Mouse (Mus musculus) Patski (cell line): ENCODE results near the gene Vamp3. TPM values are rescaled to one million over a fixed set of nuclear protein-coding genes. Genes with fewer than 3 reads are reported as not detected.

Experiments
- ATAC-seq: fragments of 100-300 bp; one replicate; pipeline ENCODE4 v1.8.0; 2021
- CTCF ChIA-PET: fragments of 350-600 bp; sonication (Branson Sonifier 250); formaldehyde crosslinking; loops from one replicate; lab custom pipeline; 2022; ENCODE audit warnings: inconsistent platforms; lab: Charles Lee
- POLR2A ChIA-PET: fragments of 350-600 bp; sonication (Branson Sonifier 250); formaldehyde crosslinking; loops from one replicate; lab custom pipeline; 2022; ENCODE audit warnings: antibody characterized with exemption, inconsistent platforms; lab: Charles Lee
- DNase-seq: peaks from one replicate; pipeline ENCODE4 v3.0.0-alpha.2; 2011; ENCODE audit warnings: low read depth, low spot score
- H3K27me3 ChIP-seq: fragments of 371-371 bp; one replicate; pipeline ENCODE4 v1.5.1; 2021
- CTCF ChIP-seq: fragments of 100-300 bp; IDR thresholded peaks from one replicate; pipeline ENCODE4 v1.5.1; 2021
- in situ Hi-C: fragments of 300-500 bp; cut with MboI; formaldehyde crosslinking; loops from 3 replicates; pipeline ENCODE4 v1.11.1; 2018; ENCODE audit warnings: low pct_unique_long_range_greater_than_20kb, mixed read lengths
- polyA plus RNA-seq: library from polyadenylated mRNA; unstranded; gene quantifications from one replicate; pipeline ENCODE4 v1.2.3, GENCODE M21; 2021

Vamp3 gene
- polyA plus RNA-seq, 1 experiment from 2014 or later: 39.6 TPM

GRCm38 (mm10) chr4:151006945-151007344, 50.8 kb downstream of the Vamp3 start:
- in situ Hi-C loops: no loop called here
- TF ChIP-seq CTCF: no peak
- no peaks in the 10 kb centered on the region for H3K27me3 ChIP-seq
- no peak for DNase-seq
- ChIA-PET POLR2A (no interaction called here), CTCF (interaction anchor here (0.8 to 1.0 kb wide), 3 partner anchors 20 to 39 kb away, joined by 3 to 4 read pairs (median 3); no protein-coding TSS in a partner anchor)
- no peak for ATAC-seq

- H3K27me3 ChIP-seq: no peaks in the 10 kb centered on the region
- in situ Hi-C loops: no loop called here
- POLR2A ChIA-PET: no interaction called here
- no peak for TF ChIP-seq CTCF
- CTCF ChIA-PET: no interaction called here
- ATAC-seq: no peak
- DNase-seq: no peak
Measured at GRCm38 (mm10) chr4:151005656-151006318, 52.0 kb downstream of the Vamp3 start.

DNA sequence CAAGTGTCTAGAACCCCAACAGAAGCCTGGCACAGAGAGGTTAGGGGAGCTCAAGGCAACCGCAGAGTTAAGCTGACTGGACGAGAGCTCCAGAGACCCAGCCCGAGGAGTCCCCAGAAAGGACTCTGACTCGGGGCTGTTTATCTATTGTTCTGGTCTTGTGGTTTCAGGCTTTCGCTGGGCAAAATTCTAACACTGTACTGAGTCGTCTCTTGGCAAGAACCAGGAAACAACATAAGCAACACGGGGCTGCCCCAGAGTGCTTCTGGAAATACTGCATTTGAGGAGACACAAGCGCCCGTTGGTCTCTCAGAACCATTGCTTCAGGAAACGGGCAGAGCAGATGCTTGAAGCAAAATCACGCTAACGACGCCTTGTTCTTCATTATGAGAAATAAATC, 56.4 kb downstream of the Vamp3 start:
- in situ Hi-C loops: no loop called here
- CTCF ChIA-PET: interaction anchor here (1.1 kb wide), 1 partner anchor 35 kb away, joined by 3 read pairs; no protein-coding TSS in a partner anchor
- DNase-seq: no peak

DNA sequence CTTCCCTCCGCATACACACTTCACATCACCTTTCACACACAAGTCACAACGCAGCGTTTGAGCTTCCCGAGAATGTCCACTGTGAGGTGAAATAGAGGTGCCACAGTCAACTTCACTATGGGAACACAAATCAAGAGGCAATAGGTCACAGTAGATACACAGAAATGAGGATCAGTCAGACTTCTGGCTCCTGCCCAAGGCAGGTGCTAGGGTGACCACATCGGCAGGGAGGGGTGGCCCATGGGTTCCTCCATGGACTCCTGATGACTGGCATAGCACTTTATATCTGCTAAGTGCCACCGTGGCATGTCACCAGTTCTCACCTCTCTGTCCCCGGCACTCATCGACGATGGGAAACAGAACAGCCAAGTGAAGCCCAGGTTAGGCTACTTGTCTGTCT, 59.1 kb downstream of the Vamp3 start:
- POLR2A ChIA-PET: interaction anchor here (0.7 to 1.0 kb wide), 2 partner anchors 9 to 399 kb away, joined by 3 read pairs; no protein-coding TSS in a partner anchor
- DNase-seq (no peak), ATAC-seq (no peak)
- CTCF ChIA-PET: interaction anchor here (1.4 kb wide), 1 partner anchor 79 kb away, joined by 3 read pairs; no protein-coding TSS in a partner anchor
- no peak for TF ChIP-seq CTCF
- no peaks in the 10 kb centered on the region for H3K27me3 ChIP-seq
- in situ Hi-C loops: no loop called here

More for the DNA sequence above, 56.4 kb downstream of the Vamp3 start:
- ATAC-seq: no peak
- H3K27me3 ChIP-seq: no peaks in the 10 kb centered on the region
- POLR2A ChIA-PET: no interaction called here
- TF ChIP-seq CTCF: no peak

Other genes starting within 250 kb of the Vamp3 start
- 164 TPM for gene Errfi1, start 204.0 kb downstream of the Vamp3 start, polyA plus RNA-seq
- 219 TPM for gene Park7, start 143.5 kb downstream of the Vamp3 start, polyA plus RNA-seq
- 2.1 TPM for gene Tnfrsf9, start 143.4 kb downstream of the Vamp3 start, polyA plus RNA-seq
- gene Uts2, start 60.9 kb downstream of the Vamp3 start, polyA plus RNA-seq: not detected
- 7.4 TPM for gene Per3, start 13.3 kb downstream of the Vamp3 start, polyA plus RNA-seq
- not detected for gene Gm13090, start 31.6 kb upstream of the Vamp3 start, polyA plus RNA-seq